Mouse (Mus musculus) forebrain, embryonic 11.5 days (tissue): ENCODE data around the gene Capn1. TPM values are rescaled to one million over a fixed set of nuclear protein-coding genes. Genes with fewer than 3 reads are reported as not detected.

Experiments
- ATAC-seq: fragments of 200-750 bp; cut with Nextera tagmentation; replicated peaks from 2 replicates; pipeline ENCODE4 v1.8.0; 2017; ENCODE audit warnings: moderate TSS enrichment; ENCODE audit not compliant: low FRiP score
- DNase-seq: peaks from one replicate; pipeline ENCODE4 v3.0.0-alpha.2; 2017; ENCODE audit warnings: low spot score
- H3K27ac ChIP-seq: fragments of 300-500 bp; sonication (generic); 2 replicates; pipeline ENCODE4 v1.5.1; 2014; ENCODE audit warnings: low read depth, low read length
- H3K27me3 ChIP-seq: fragments of 300-500 bp; sonication (generic); 2 replicates; pipeline ENCODE4 v1.6.1; 2014; ENCODE audit warnings: mild to moderate bottlenecking, low read length, mixed read lengths; ENCODE audit not compliant: control insufficient read depth, insufficient read depth
- H3K36me3 ChIP-seq: fragments of 300-500 bp; sonication (generic); 2 replicates; pipeline ENCODE4 v1.6.1; 2014; ENCODE audit warnings: mild to moderate bottlenecking, low read length, moderate library complexity, mixed read lengths; ENCODE audit not compliant: control insufficient read depth, insufficient read depth
- H3K4me1 ChIP-seq: fragments of 300-500 bp; sonication (generic); replicated peaks from 2 replicates; pipeline ENCODE4 v1.6.1; 2014; ENCODE audit warnings: low read length, mixed read lengths; ENCODE audit not compliant: control insufficient read depth, insufficient read depth
- H3K4me2 ChIP-seq: fragments of 300-500 bp; sonication (generic); 2 replicates; pipeline ENCODE4 v1.6.1; 2014; ENCODE audit warnings: low read depth, mild to moderate bottlenecking, low read length, moderate library complexity, mixed read lengths; ENCODE audit not compliant: severe bottlenecking
- H3K4me3 ChIP-seq: fragments of 300-500 bp; sonication (generic); 2 replicates; pipeline ENCODE4 v1.5.1; 2014; ENCODE audit warnings: low read depth, low read length
- H3K9ac ChIP-seq: fragments of 300-500 bp; sonication (generic); 2 replicates; pipeline ENCODE4 v1.6.1; 2014; ENCODE audit warnings: low read length
- H3K9me3 ChIP-seq: fragments of 300-500 bp; sonication (generic); 2 replicates; pipeline ENCODE4 v1.6.1; 2016; ENCODE audit warnings: low read length, mixed read lengths; ENCODE audit not compliant: control insufficient read depth
- WGBS: fragments of 180-500 bp; shearing (Covaris S2); extraction: QIAGEN DNeasy Blood & Tissue Kit; methylation state at CpG from one replicate; pipeline ENCODE4 v1.1.7; 2014; 5-methylcytosine and 5-hydroxymethylcytosine counted together
- polyA plus RNA-seq: library from polyadenylated mRNA; unstranded; fragments of >200 nt; fragmentation: Nextera tagmentation; extraction: Ambion mirVana; gene quantifications from 2 replicates; pipeline ENCODE4 v1.2.1, GENCODE M21; 2014

Gene Capn1
- polyA plus RNA-seq, 1 experiment from 2014 or later: 3.9 TPM

- no peaks in the 10 kb centered on the region for H3K9me3 ChIP-seq
- 61% methylated on average over 1 of the region's 1 CpGs for WGBS
- no peak for DNase-seq
- no peaks in the 10 kb centered on the region for H3K27me3 ChIP-seq
- H3K4me2 ChIP-seq: no peak overlapping the region
- H3K4me1 ChIP-seq: peaks cover 11% of the 10 kb centered on the region
- H3K9ac ChIP-seq: no peak overlapping the region
- no peak overlapping the region for H3K27ac ChIP-seq
- no peak for ATAC-seq
- H3K4me3 ChIP-seq: no peak overlapping the region
- no peaks in the 10 kb centered on the region for H3K36me3 ChIP-seq
Measured at GRCm38 (mm10) chr19:5990921-5991320, 24.8 kb downstream of the Capn1 start.

GRCm38 (mm10) chr19:5990033-5990432, 25.7 kb downstream of the Capn1 start:
- DNase-seq (no peak), ATAC-seq (no peak)
- 97% methylated on average over 12 of the region's 12 CpGs for WGBS
- Histone ChIP-seq H3K9ac (no peak overlapping the region), H3K4me2 (no peak overlapping the region), H3K4me1 (peaks cover 11% of the 10 kb centered on the region), H3K27ac (no peak overlapping the region), H3K27me3 (no peaks in the 10 kb centered on the region), H3K4me3 (no peak overlapping the region), H3K36me3 (no peaks in the 10 kb centered on the region), H3K9me3 (no peaks in the 10 kb centered on the region)

GRCm38 (mm10) chr19:5989585-5989984, 26.1 kb downstream of the Capn1 start:
- Histone ChIP-seq H3K36me3 (no peaks in the 10 kb centered on the region), H3K4me2 (no peak overlapping the region), H3K9ac (no peak overlapping the region), H3K27me3 (no peaks in the 10 kb centered on the region), H3K9me3 (no peaks in the 10 kb centered on the region), H3K27ac (no peak overlapping the region), H3K4me1 (peaks cover 11% of the 10 kb centered on the region), H3K4me3 (no peak overlapping the region)
- ATAC-seq (no peak), DNase-seq (no peak)
- WGBS: 83% methylated on average over 6 of the region's 6 CpGs

GRCm38 (mm10) chr19:5988815-5989452, 26.8 kb downstream of the Capn1 start:
- no peak overlapping the region for H3K27ac ChIP-seq
- peak overlapping the region; percentile 53 for H3K9ac ChIP-seq
- no peak overlapping the region for H3K4me3 ChIP-seq
- peak overlapping the region; percentile 31 for H3K4me2 ChIP-seq
- H3K4me1 ChIP-seq: peaks cover 11% of the 10 kb centered on the region
- no peaks in the 10 kb centered on the region for H3K9me3 ChIP-seq
- H3K36me3 ChIP-seq: no peaks in the 10 kb centered on the region
- no peaks in the 10 kb centered on the region for H3K27me3 ChIP-seq
- peak; percentile 90 for DNase-seq
- WGBS: 9% methylated on average over 13 of the region's 13 CpGs
- ATAC-seq: peak; percentile 75

GRCm38 (mm10) chr19:5988027-5988814, 27.5 kb downstream of the Capn1 start:
- Histone ChIP-seq H3K27ac (no peak overlapping the region), H3K4me3 (no peak overlapping the region)
- peak; percentile 10; the same call in 1 of the 2 replicates for ATAC-seq

GRCm38 (mm10) chr19:5986043-5986442, 29.7 kb downstream of the Capn1 start, which contains the start of gene Slc22a20:
Slc22a20 (minus strand) TSS chr19:5986143.
- DNase-seq: no peak
- no peak within 1 kb of the TSS for H3K4me2 ChIP-seq
- no peak for ATAC-seq
- H3K27ac ChIP-seq: no peak within 1 kb of the TSS
- H3K36me3 ChIP-seq: no peaks in the 10 kb centered on the region
- no peaks in the 10 kb centered on the region for H3K27me3 ChIP-seq
- no peaks in the 10 kb centered on the region for H3K9me3 ChIP-seq
- 48% methylated on average over 4 of the region's 4 CpGs for WGBS
- H3K4me3 ChIP-seq: no peak within 1 kb of the TSS
- peaks cover 11% of the 10 kb centered on the region for H3K4me1 ChIP-seq
- H3K9ac ChIP-seq: no peak within 1 kb of the TSS

More at GRCm38 (mm10) chr19:5988027-5988814, 27.5 kb downstream of the Capn1 start:
- no peaks in the 10 kb centered on the region for H3K27me3 ChIP-seq
- peaks cover 11% of the 10 kb centered on the region for H3K4me1 ChIP-seq
- no peak for DNase-seq
- no peak overlapping the region for H3K4me2 ChIP-seq
- no peaks in the 10 kb centered on the region for H3K36me3 ChIP-seq
- H3K9me3 ChIP-seq: no peaks in the 10 kb centered on the region
- peak overlapping the region; percentile 53 for H3K9ac ChIP-seq
- 75% methylated on average over 5 of the region's 5 CpGs for WGBS

DNA sequence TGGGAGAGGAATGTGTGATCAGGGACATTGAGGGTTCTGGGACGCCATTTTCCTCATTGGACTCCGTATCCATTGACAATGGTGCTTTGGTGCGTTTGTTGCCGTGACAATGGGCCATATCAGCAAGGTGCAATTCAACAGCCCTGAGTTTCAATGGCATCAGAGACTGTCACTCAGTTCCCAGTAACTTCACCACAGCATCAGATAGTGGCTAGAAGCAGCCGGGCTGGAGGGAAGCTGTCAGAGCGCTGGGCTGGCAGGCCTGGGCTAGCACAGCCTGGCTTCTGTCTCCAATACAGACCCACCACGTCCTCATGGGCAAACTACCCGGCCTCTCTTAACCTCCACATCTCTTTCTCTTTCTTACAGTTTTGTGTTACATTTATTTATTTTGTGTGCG, 35.2 kb downstream of the Capn1 start:
- WGBS: 88% methylated on average over 9 of the region's 9 CpGs

GRCm38 (mm10) chr19:5977717-5978116, 38.0 kb downstream of the Capn1 start:
- H3K36me3 ChIP-seq: no peaks in the 10 kb centered on the region
- no peak overlapping the region for H3K27ac ChIP-seq
- H3K4me3 ChIP-seq: no peak overlapping the region
- no peak overlapping the region for H3K4me2 ChIP-seq
- H3K27me3 ChIP-seq: no peaks in the 10 kb centered on the region
- H3K9ac ChIP-seq: no peak overlapping the region
- 87% methylated on average over 3 of the region's 3 CpGs for WGBS
- DNase-seq (no peak), ATAC-seq (no peak)
- H3K9me3 ChIP-seq: no peaks in the 10 kb centered on the region
- no peaks in the 10 kb centered on the region for H3K4me1 ChIP-seq

More for the DNA sequence above, 35.2 kb downstream of the Capn1 start:
- Histone ChIP-seq H3K9ac (no peak overlapping the region), H3K4me2 (no peak overlapping the region), H3K36me3 (no peaks in the 10 kb centered on the region), H3K4me3 (no peak overlapping the region), H3K4me1 (no peaks in the 10 kb centered on the region), H3K27ac (no peak overlapping the region), H3K9me3 (no peaks in the 10 kb centered on the region), H3K27me3 (no peaks in the 10 kb centered on the region)
- no peak for ATAC-seq
- DNase-seq: no peak
